Mouse (Mus musculus): ENCODE measurements at regions not wholly inside any gene's neighbourhood (a gene's known extent, or its start where the extent isn't known, plus 50 kb on each side); places are given as distances from the start of the nearest gene placed in this dataset.

GRCm38 (mm10) chr5:91843044-91843443 is 119.8 kb downstream of the Rchy1 start:
- no peak for DNase-seq
- intact Hi-C loops (cut with DNase I; ENCODE audit: low total_unique reads), result no loop called here

- DNase-seq, result no peak
- intact Hi-C loops (cut with DNase I; ENCODE audit: low total_unique reads), result no loop called here
Measured at GRCm38 (mm10) chr5:91841066-91841465, 121.8 kb downstream of the Rchy1 start.

- intact Hi-C loops (cut with DNase I; ENCODE audit: low total_unique reads), result no loop called here
- DNase-seq, result no peak
Measured at GRCm38 (mm10) chr5:91828481-91828880, 134.4 kb downstream of the Rchy1 start.

GRCm38 (mm10) chr5:91826636-91827035 is 136.2 kb downstream of the Rchy1 start:
- intact Hi-C loops (cut with DNase I; ENCODE audit: low total_unique reads), result no loop called here

GRCm38 (mm10) chr5:91822844-91823576 is 139.9 kb downstream of the Rchy1 start:
- no peak for DNase-seq
- intact Hi-C loops (cut with DNase I; ENCODE audit: low total_unique reads), result no loop called here

More at GRCm38 (mm10) chr5:91826636-91827035, 136.2 kb downstream of the Rchy1 start:
- no peak for DNase-seq

GRCm38 (mm10) chr5:91818800-91819199 is 144.1 kb downstream of the Rchy1 start:
- no peak for DNase-seq
- intact Hi-C loops (cut with DNase I; ENCODE audit: low total_unique reads), result no loop called here

- DNase-seq, result no peak
- intact Hi-C loops (cut with DNase I; ENCODE audit: low total_unique reads), result no loop called here
Measured at GRCm38 (mm10) chr5:91818195-91818594, 144.7 kb downstream of the Rchy1 start.

- intact Hi-C loops (cut with DNase I; ENCODE audit: low total_unique reads), result no loop called here
- no peak for DNase-seq
Measured at GRCm38 (mm10) chr5:91816376-91816950, 146.4 kb downstream of the Rchy1 start.

GRCm38 (mm10) chr5:91814956-91815355 is 147.9 kb downstream of the Rchy1 start:
- intact Hi-C loops (cut with DNase I; ENCODE audit: low total_unique reads), result no loop called here
- no peak for DNase-seq

GRCm38 (mm10) chr5:91814417-91814762 is 148.5 kb downstream of the Rchy1 start:
- DNase-seq, result no peak

GRCm38 (mm10) chr5:91813547-91814416 is 149.1 kb downstream of the Rchy1 start:
- intact Hi-C loops (cut with DNase I; ENCODE audit: low total_unique reads), result no loop called here
- no peak for DNase-seq

More at GRCm38 (mm10) chr5:91814417-91814762, 148.5 kb downstream of the Rchy1 start:
- intact Hi-C loops (cut with DNase I; ENCODE audit: low total_unique reads), result no loop called here

- no peak for DNase-seq
- intact Hi-C loops (cut with DNase I; ENCODE audit: low total_unique reads), result no loop called here
Measured at GRCm38 (mm10) chr5:91807070-91808065, 155.5 kb downstream of the Rchy1 start.

- intact Hi-C loops (cut with DNase I; ENCODE audit: low total_unique reads), result no loop called here
- no peak for DNase-seq
Measured at GRCm38 (mm10) chr5:91801297-91801980, 161.4 kb downstream of the Rchy1 start.

GRCm38 (mm10) chr5:91797362-91797761 is 165.5 kb downstream of the Rchy1 start:
- intact Hi-C loops (cut with DNase I; ENCODE audit: low total_unique reads), result no loop called here
- no peak for DNase-seq

GRCm38 (mm10) chr5:91792732-91793131 is 170.1 kb downstream of the Rchy1 start:
- no peak for DNase-seq
- intact Hi-C loops (cut with DNase I; ENCODE audit: low total_unique reads), result no loop called here

GRCm38 (mm10) chr5:91790412-91790811 is 172.5 kb downstream of the Rchy1 start:
- no peak for DNase-seq
- intact Hi-C loops (cut with DNase I; ENCODE audit: low total_unique reads), result no loop called here

- intact Hi-C loops (cut with DNase I; ENCODE audit: low total_unique reads), result no loop called here
- no peak for DNase-seq
Measured at GRCm38 (mm10) chr5:91783966-91784365, 178.9 kb downstream of the Rchy1 start.

- intact Hi-C loops (cut with DNase I; ENCODE audit: low total_unique reads), result no loop called here
- no peak for DNase-seq
Measured at GRCm38 (mm10) chr5:91776971-91777370, 185.9 kb downstream of the Rchy1 start.

- no peak for DNase-seq
- intact Hi-C loops (cut with DNase I; ENCODE audit: low total_unique reads), result no loop called here
Measured at GRCm38 (mm10) chr5:91774065-91774464, 188.8 kb downstream of the Rchy1 start.

Data from gastrocnemius, postnatal 14 days (tissue).